Mouse (Mus musculus) adrenal gland, postnatal 25 days (tissue): ENCODE results near the gene Cdk18. TPM values are rescaled to one million over a fixed set of nuclear protein-coding genes. Genes with fewer than 3 reads are reported as not detected.

Experiments used
- DNase-seq: peaks from one replicate; pipeline ENCODE4 v3.0.0; 2021; ENCODE audit warnings: mixed read lengths
- total RNA-seq: library from RNA; stranded (reverse); gene quantifications from 2 replicates; pipeline ENCODE4 v1.2.3, GENCODE M21; 2021

Cdk18 gene
- total RNA-seq, 1 experiment from 2014 or later: 16.5 TPM

GRCm38 (mm10) chr1:132150171-132150570 lies 10.7 kb upstream of the Cdk18 start:
- no peak for DNase-seq

DNA sequence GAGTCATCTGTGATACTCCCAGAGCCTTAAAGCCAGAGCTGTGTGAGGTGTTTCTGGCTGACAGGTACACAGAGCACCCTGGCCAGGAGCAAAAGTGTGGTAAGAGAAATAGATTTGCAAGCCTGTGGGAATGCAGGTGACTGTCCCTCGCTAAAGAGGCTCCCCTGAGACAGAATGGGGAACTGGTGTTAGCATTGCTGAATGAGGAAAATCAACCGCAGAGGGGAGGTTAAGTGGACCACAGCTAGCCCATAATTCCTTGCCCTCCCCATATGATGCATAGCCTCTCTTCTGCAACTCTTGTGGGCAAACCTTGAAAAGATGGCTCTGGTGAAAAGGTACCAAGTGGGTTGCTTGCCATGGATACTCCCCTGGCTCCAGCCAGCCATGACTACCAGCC lies 9.9 kb upstream of the Cdk18 start:
- no peak for DNase-seq

DNA sequence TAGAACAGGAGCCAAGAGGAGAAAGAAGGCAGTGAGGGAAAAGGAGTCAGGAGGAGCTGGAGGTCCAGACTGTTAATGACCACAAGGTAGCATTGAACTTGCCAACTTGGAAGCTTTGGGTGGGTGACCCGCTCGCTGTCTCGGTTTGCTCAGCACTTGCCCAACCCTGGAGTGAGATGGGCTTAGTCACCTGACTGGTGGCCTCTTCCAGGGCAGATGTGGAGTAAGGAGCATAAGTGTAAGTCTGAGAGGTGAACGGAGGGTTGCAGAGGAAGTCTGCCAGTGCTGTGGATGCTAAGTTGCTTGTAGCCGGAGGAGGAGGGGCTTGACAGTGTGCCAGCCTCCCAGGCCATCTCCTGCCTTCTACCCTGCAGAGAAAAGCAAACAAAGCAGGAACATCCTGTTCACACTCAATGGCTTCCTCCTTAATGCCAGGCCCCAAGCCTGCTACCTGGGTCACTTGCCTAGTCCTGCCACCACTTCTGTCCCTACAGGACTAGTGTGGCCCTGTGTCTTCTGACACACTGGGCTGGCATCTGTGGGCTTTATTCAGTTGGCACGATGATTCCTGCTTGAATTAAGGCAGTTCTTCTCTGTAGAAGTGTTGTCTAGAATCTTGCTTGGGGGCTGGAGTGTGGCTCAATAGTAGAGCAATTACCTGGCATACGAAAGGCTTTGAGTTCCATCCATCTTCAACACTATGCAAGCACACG lies 6.6 kb upstream of the Cdk18 start:
- peak; percentile 40 for DNase-seq

GRCm38 (mm10) chr1:132144837-132145236 lies 5.4 kb upstream of the Cdk18 start:
- no peak for DNase-seq

DNA sequence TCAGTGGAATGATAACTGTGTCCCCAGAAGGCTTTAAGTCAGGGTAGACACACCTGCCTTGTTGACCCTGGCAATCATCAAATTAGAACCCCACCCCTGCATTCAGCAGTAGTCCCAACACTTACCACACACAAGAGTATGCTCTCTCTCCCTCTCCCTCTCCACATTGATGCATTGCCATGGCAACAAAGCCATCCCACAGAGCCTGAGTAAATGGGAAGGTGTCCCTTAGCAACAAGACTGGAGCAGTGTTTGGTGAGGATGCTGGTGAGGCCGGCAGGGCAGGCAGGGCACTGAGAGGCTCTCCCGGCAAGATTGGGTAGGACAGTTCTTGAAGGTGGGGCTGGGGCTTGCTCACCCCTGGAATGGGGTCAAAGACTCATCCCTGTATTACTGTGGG lies 4.7 kb upstream of the Cdk18 start:
- no peak for DNase-seq

DNA sequence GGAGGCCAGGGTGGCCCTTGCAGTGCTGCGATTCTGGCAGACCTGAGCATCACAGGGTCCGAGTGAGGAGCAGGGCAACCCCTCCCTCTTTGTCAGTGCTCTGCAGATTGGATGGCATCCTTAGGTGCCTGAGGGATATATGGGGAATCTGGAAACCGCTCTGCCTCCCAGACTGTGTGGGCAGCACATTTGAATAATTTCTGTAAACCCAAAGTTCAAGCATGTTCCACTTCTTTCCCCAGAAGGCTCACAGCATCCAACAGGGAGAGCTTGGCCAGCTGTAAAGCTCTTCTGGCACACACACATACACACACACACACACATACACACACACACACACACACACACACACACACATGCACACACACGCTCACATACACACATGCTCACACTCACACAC lies 4.2 kb upstream of the Cdk18 start:
- DNase-seq: no peak

- DNase-seq: no peak
These were observed 3.6 kb upstream of the Cdk18 start for GRCm38 (mm10) chr1:132143079-132143478.

- DNase-seq: no peak
These were observed 2.3 kb upstream of the Cdk18 start for GRCm38 (mm10) chr1:132141753-132142152.

GRCm38 (mm10) chr1:132141166-132141565 lies 1.7 kb upstream of the Cdk18 start:
- DNase-seq: no peak

DNA sequence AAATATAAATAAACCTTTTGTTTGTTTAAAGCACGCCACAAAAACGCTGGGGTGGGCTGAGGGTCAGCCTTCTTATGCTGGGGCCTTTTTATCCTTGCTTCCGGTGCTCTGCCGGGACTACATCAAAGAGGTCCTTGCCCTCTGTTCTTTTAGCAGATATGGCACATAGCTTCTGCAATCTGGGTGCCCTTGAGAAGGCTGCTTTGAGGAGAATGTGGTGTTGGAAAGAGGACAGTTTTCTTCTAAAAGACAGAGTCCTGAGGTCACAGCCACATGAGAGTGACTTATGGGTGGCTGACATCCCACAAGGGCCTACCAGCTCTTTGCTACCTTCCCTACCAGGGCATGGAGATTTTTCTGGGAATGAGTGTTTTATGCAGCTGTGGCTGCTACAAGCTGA lies 1.1 kb upstream of the Cdk18 start:
- no peak for DNase-seq

DNA sequence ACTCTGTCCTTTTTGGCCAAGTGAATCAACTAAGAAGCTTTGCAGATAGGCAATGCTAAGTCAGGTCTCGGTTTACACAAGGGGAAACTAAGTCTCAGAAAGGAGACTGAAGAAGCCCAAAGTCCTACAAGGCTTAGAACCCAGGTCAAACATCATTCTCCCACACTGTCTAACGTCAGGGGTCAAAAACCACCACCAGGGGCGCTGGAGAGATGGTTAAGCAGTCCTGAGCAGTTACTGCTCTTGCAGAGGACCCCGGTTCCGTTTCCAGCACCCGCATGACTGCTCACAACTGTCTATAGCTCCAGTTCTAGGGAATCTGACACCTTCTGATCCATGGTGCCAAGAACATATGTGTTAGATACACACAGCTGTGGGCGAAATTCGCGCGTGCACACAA lies 687 bp upstream of the Cdk18 start:
- DNase-seq: peak; percentile 64

DNA sequence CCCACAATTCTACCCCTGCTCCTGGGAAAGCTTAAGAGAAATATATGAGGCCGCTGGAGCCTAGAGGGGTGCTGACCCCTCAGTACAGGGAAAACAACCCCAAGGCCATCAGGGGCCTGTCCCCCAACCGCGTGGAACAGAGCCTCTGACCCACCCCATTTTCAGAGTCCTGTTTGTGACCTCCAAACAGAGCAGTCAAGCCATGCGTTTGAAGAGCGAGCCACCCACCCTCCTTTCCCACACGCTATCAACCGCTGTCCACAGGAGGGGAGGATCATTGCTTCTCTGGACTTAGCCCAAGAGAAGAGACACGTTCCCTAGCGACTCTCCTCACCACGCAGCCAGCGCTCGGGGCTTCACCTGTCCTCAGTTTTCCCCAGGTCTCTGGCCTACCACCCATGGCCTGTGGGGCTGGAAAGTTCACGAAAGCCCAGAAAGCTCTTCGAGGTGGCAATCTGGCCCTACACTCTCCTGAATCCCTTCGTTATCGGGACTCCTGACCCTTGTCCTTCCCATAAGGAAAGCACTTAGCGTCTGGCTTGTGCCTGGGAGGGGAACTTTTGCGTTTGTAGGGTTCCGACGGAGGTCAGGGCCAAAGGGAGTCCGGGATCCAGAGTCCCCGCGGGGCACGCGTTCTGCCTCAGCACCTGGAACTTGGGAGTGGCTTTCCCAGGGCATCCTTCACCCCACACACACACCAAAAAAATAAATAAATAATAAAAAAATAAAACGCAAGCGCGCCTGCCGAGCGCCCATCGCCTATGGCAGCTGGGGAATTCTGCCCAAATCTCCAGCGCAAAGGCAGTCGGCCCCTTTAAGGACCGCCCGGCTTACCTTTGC lies 688 bp downstream of the Cdk18 start:
- no peak for DNase-seq

- no peak for DNase-seq
These were observed 1.4 kb downstream of the Cdk18 start for GRCm38 (mm10) chr1:132137935-132138575.

DNA sequence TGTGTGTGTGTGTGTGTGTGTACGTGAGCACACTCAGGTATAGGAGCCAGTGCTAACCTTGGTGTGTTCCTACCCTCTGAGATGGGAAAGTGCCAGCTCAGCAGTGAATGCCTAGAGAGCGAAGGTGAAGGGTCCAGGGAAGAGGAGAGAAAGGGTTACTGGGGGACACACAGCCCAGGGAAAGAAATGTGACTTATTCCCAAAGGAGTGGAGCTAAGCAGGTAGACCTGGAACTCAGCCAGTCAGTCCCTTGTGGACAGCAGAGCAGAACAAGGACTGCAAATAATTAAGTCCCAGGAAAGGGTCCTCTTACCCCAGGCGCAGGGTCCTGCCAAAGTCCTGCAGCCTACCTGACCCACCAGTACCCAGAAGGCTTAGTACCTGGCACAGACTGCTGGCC lies 2.6 kb downstream of the Cdk18 start:
- DNase-seq: no peak

DNA sequence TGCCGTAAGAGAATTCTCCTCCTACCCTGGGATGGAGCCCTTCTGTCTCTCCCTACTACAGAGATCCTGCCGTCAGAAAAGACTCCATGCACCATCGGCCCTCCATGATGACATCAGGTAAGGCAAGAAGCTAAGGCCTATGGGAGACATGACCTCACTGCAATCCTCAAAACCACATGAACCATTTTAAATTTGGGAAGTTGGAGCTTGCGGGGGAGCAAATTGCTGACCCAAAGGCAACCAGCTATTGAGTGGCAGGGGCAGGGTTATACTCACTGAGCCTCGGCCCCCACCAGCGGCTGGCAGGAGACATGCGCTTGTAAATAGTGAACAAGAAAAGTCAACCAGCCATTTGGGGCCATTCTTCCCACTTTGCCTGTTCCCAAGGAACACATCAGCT lies 3.9 kb downstream of the Cdk18 start:
- DNase-seq: no peak

DNA sequence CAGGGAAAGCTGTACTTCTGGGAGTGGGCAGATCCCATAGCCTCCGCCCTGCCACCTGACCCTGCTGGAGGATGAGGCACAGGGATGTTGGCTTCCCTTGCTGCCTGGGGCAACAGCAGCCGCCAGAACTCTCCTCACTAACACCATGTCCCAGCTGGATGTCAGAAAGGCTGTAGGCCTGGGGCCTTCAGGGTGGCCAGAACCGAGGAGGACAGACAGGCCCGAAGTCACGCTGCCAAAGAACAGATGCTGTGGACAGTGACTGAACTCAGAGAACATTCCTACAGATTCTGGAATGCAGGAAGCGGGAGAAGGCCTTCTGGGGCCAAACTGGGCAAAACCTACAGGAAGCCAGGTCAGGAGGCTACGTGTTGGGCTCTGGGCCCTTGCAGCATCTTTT lies 11.2 kb downstream of the Cdk18 start:
- no peak for DNase-seq

DNA sequence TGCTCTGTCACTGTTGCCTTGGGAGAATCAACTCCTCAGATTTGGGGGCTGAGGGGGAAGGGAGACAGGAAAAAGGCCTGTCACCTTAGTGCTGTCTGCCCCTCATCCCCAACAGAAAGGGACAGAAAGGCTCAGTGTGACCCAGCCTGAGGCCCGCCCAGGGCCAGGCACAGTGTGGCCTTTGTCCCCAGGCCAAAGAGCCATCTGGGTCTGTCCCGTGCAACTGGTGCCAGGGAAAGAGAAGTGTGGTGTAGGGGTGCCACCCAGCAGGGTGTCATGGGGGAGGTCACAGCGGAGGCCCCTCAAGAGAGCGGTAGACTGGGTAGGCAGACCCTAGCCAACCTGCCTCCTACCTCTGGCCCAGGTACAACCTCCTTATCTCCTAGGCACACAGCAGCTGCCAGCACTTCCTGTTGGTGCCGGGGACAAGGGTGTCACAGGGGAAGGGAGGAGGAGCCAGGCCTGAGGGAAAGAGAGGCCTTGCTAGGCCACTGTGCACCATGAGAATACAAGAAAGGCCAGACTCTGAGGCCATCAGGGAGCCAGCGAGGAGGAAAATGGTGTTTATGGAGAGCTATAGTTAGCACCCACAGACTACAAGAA lies 13.6 kb downstream of the Cdk18 start:
- DNase-seq: no peak

GRCm38 (mm10) chr1:132125249-132125648 lies 14.2 kb downstream of the Cdk18 start:
- DNase-seq: no peak

DNA sequence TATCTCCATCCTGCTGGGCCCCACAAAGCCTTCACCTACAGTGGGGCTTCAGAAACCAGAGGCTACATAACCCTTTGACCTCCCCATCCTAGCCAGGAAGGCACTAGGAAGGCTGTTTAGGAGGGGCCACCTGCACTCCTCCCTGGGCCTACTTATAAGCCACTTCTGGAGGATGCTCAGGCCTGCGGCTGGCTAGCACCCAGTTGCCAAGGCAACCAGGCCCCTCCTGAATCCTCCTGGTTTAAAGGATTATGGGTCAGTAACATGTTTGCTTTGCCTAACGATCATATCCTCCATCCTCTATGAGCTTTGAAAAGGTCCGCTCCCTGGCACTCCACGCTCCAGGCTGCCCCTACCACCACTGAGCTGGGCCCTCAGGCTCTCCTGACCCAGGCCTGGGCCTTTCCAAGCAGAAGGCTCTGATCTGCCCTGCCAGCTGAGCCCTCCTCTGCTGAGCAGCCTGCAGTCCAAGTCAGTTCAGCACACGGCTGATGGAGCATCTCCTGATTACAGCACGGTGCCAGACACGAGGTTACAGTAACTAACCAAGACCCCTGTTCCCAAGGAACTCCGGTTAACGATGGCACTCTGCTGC lies 16.0 kb downstream of the Cdk18 start:
- no peak for DNase-seq

DNA sequence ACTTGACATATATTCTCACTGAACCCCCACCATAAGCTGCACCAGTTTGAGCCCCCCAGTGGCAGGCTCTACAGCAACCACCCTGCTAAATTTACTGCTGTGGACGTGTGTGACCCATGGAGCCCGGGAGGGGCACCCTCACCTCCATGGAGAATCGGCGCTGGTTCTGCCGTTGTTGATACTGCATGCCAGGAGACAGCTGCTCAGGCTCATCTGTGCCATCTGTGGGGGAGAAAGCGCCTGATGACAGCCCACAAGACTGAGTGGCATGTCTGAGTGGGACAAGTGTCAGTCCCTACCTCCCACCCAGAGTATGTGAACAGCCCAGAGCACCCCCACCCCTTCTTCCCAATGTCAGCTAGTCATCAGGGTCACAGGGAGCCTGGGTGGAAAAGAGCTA lies 17.6 kb downstream of the Cdk18 start:
- DNase-seq: no peak

DNA sequence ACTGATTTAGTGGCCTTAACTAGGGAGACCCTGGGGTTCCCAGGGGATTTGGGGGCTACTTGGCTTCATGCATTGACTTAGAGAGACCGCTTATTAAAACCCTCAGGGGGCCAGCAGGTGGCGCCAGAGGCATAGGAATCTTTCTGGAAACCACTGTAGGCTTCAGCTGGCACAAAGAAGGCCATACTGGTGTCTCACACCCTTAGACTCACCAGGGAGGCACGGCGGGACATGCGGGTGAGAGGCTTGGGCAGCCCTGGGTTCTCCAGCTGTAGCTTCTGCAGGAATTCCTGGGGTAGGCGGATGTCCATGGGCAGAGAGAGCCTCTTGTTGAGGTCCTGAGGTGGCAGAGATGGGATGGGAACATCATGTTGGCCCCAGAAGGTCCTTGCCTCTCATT lies 18.2 kb downstream of the Cdk18 start:
- DNase-seq: peak; percentile 89

GRCm38 (mm10) chr1:132116606-132117005 lies 22.9 kb downstream of the Cdk18 start:
- DNase-seq: peak; percentile 79

GRCm38 (mm10) chr1:132113098-132113497 lies 26.4 kb downstream of the Cdk18 start:
- no peak for DNase-seq
